Mouse (Mus musculus) gonadal fat pad, adult 2 months (tissue): ENCODE results near the gene Supt3. TPM values are rescaled to one million over a fixed set of nuclear protein-coding genes. Genes with fewer than 3 reads are reported as not detected.

Source experiments
- DNase-seq: peaks from one replicate; pipeline ENCODE4 v3.0.0-alpha.2; 2012; ENCODE audit warnings: low read depth
- polyA plus RNA-seq: library from polyadenylated mRNA; depleted of rRNA; stranded (reverse); fragments of >200 nt; gene quantifications from 2 replicates; pipeline ENCODE4 v1.2.3, GENCODE M21; 2012; rRNA removed

Gene Supt3
- 7.4 and 8.4 TPM in 2 replicates for polyA plus RNA-seq

DNA sequence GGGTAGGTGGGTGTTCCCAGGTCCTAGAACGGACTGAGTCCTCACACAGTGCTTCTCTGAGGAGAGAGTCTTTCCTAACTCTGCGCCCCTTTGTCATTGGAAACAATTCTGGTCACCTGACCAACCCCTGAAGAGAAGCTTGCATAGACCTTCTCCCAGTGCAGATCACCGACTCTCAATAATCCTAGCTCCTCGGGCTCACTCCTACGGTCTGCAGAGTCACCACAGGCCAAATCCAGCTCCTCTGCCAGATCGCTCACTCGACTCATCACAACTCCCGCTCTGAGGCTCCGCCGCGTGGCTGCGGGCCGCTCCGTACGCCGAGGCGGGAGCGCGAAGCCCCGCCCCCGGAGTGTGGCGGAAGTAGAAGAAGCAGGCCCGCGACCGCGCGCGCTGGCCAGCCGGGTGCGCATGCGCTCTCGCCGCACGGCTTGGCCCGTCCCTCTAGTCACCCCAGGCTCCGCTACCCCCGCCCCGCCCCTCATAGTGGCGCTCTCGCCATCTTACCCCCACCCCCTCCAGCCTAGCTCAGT is at the start of gene Supt3:
Gene Supt3 (plus strand): TSS at position 415 of the 533 bp plus-strand sequence.
- DNase-seq = no peak

DNA sequence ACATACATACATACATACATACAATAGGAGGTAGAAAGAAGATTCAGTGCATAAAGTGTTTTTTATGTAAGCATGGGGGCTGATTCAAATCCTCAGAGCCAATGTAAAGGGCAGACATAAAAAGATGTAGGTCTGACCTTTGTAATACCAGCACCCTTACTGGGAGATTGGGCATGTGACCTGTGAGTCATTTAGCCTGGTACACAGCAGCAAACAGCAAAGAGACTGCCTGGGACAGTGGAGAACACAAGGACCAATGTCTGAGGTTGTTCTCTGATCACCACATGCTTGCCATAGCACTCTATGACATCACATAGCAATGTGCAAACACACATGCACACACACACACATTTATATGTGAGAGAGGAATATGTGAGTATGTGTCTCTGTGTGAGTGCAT is 49.3 kb upstream of the Supt3 start:
- DNase-seq = no peak

DNA sequence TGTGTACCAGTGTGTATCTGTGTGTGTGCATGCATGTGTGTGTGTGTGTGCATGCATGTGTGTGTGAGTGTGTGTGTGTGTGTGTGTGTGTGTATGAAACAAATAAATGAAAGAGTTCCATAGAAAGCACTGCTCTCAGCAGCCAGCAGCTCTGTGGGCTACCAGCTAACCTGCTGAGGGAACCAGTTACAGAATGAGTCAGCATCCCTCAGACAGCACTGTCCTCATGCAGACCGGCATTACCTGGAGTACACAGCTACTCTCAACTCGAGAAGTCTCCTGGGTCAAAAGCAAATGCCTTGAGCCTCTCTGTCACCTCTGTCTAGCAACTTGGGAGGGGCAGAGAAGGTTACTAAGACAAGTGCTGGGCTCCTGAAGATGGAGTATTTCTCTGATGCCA is 48.5 kb upstream of the Supt3 start:
- DNase-seq = no peak

DNA sequence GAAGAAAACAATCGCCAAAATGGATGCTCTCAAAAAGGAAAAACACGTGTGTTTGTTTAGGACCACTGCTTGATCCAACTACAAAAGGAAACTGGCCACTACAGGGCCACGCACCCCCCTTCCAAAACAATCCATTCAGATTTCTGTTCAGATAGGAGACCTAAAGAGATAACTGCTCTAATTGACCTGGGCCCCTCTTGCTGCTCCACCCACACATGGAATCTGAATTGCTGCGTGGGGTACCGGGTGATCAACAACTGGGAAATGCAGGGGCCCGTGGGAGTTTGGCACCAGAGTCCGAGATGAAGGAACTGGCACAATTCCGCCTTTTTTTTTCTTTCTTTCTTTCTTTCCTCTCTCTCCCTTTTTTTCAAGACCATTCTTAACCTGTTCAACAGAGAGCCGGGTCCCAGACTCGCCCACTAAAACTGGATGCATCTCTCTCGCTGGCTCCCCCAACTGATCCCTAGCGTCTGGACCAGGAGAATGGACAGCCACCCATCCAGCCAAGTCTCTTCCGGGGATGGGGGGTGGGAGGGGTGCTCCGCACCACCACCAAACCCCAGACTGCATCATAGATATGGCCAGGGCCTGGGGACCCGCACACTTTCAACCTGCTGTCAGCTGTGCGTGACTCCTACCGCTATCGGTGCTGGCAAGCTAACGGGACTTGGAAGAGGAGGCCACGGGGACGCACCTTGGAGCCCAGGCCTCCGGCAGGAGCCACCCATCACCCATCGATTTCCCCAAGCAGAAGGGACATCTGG is 43.2 kb upstream of the Supt3 start:
- no peak for DNase-seq

DNA sequence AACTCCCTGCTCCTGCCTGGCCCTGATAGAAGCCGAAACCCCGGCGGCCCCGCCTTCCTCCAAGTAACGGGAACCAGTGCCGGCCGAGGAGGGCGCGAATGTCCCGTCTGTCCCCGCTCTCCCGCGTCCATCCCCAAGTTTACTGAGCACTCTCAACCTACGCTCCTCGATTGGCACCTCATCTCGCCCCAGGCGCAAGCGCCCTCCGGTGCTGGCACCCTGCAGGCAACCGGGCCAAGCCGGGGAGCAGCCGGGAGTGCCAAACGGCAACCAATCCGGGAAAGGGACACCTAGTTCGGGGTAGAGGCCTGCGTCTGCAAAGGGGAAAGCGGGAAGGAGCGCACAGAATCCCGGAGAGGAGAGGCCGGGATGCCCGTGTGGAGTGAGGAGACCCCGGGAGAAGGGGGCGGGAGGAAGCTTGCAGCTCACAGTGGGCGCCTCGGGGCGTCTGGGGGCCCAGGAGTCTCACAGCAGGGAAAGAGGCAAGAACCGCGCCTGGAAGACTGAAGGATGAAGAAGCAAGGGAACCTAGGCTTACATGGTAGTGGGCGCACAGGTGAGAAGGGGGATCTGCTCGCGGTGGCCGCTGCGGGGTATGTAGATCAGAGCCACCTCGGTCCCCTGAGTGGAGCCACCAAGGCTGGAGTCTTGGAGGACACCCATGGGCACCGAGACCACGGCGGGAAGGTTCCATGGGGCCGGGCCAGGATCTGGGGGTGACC is 42.3 kb upstream of the Supt3 start:
- DNase-seq = no peak

DNA sequence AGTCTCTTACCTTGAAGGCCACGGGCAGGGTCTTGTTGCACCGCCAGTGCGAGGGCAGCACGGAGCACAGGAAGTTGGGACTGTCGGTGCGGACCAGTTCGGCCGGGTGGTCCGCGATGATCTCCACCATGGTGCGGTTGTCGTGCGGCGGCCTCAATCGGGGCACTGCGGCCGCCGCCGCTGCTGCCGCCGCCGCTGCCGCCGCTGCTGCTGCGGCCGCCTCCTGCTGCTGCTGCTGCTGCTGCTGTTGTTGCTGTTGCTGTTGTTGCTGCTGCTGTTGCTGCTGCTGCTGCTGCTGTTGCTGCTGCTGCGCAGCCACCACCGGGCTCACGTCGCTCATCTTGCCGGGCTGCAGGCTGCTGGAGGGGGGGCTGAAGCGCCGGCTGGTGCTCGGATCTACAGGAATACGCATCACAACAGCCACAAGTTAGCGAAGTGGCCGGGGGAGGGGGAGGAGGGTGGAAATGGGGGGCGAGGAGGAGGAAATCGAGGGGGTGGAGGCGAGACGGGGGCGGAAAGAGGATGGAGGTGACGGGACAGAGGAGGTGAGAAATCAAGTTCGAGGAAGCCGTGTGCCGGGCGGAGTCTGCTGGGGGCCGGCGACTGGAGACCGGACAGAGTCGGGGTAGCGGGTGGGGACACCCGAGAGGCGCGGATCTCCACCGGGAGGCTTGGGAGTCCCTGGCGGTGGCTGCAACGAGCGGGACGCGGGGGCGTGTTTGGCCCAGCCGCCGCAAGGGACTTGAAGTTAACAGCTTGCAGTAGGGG is 41.5 kb upstream of the Supt3 start:
- DNase-seq = no peak

DNA sequence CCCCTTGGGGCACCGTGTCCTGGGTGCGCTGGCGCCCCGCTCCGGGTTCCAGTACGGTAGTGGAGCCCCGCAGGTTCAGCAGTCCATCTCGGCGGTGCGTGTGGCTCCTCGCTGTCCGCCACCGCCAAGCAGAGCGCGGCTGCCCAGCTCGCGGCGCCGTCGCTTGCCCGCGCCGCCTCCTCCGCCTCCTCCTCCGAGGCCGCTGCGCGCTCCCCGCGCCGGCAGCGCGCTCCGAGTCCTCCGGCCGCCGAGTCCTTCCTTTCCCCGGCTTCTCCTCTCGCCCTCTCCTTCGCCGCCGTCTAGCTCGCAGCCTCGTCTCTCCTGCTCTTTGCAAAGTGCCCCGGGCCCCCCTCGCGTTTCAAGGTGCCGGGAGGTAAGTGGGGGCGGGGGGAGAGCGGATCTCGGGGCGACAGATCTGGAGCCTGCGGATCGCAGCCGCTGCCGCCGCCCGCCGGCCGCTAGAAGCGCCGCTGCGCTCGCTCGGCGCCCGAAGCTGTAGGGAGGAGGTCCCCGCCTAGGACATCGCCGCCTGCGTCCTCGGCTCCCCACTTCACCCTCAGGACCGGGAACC is 40.9 kb upstream of the Supt3 start:
- DNase-seq = no peak

DNA sequence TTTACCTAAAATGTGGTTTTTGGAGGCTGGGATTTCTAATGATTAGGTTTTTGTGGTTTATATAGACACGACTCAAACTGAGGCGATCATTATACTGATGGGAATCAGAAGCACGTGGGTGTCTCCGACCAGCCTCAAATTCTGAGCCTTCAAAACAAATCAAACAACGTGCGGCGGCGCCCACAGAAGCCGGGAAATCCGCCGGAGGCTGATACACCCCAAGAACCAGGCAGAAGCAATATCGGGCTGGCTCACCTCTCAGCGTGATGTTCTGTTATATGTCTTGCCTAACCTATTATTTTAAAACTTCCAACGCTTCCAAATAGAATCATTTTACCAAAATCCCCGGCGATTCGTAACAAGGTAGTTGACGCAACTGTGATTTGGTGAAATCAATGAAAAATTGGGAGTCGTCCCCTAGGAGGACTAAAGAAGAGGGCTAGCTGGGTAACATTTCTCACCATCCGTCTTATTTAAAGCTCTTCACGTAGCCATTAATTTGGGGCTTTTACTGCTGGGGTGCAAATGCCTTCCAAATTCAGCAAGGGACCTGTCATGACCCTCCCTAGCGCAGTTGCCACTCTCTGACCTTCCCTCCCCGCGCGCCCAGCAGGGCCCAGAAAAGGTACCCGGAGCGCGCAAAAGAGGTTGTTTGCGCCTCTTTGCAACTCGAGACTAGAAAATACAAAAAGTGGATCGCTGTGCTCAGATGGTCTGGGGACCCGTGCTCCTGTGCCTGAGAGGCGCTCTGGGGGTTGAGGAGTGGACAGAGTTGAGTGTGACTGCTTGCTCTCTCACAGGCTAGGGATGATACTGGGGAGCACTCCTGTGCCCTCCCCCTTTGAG is 39.5 kb upstream of the Supt3 start:
- no peak for DNase-seq

DNA sequence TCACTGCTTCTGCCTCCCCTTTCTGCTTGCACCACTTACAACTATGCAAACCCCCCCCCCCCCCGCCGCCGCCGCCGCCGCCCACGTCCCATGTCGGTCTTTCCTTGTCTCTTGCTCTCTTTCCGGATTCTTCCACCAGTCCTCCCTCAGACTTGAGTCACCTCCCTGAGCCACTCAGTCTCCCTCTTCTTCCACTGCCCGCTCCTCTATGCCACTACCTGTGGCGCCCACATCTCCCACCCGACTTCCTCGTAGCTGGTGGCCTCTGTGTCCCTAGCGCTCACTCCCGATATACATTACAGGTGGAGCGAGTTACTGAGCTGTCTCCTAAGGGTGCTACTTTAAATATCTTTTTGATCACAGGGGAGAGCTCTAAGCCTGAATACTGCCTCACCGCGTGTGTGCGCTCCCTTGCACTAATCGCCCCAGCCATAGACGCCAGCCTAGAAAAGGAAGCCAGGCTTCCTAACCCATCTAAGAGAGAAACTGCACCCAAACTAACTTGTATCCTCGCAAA is 38.8 kb upstream of the Supt3 start:
- no peak for DNase-seq

DNA sequence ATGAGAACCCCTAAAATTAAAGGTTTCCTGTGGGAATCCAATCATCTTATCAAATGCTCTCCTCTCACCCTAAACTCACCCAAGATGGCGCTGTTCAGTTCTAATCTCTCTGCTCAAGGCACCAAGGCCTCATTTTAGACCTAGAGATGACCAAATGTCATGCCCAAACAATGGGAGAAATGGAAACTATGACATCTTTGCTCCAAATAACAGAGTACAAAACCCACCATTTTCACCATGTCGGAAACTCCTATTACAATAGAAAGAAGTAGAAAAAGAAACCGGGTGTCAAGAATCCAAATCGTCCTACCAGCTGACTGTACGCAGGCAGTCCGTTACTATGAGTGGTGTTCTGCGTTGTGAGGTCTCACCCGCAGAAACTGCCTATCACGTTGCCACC is 34.7 kb upstream of the Supt3 start:
- no peak for DNase-seq

DNA sequence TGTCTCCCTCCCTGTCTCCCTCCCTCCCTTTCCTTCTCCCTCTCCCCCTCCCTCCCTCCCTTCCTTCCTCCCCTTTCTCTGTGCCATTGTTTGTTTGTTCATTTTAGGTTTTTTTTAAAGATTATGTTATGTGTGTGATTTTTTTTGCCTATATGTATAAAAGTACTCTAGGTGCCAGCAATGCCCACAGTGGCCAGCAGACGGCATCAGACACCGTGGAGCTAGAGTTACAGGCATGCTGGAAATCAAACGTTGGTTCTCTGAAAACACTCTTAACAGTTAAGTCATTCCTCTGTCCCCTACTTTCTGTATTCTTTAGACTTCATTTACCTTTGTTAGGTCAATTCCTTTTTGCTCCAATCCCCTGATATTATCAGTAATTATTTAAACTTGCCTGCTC is 33.2 kb upstream of the Supt3 start:
- no peak for DNase-seq

DNA sequence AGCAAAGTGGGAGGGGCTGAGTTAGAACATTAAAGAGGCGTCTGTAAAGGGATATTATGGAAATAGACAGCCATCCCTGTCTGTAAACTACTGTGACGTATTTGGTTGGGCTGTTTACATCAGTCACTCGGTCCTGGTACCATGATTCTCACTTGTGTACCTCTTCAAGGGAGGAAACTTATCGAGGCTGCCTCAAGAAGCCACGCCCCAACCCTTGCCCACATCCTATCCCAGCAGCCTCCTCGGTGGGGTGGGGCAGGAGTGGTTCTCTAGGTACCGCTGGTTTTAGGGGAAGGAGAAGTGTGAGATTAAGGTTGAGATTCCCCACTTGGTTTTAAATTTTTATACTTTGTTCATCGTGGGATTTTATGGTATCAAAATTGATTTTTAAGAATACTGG is 31.6 kb upstream of the Supt3 start:
- DNase-seq = no peak

DNA sequence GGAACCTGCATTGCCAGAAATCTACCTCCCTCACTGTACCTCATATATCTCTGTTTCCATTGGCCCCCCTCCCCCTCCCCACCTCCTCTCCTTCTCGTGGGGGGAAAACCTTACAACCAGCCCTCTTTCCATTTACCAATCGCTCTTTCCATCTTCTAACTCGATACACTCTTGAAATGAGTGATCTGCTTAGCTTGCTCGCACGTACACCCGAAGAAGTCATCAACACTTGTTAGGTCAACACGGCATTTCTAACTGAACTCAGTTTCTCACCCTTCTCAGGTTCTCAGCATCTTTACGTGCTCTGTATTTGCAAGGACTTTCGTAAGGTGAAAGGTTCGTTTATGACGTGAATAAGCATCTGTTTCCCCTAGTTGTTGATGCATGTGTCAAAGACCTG is 10.6 kb upstream of the Supt3 start:
- DNase-seq = no peak

DNA sequence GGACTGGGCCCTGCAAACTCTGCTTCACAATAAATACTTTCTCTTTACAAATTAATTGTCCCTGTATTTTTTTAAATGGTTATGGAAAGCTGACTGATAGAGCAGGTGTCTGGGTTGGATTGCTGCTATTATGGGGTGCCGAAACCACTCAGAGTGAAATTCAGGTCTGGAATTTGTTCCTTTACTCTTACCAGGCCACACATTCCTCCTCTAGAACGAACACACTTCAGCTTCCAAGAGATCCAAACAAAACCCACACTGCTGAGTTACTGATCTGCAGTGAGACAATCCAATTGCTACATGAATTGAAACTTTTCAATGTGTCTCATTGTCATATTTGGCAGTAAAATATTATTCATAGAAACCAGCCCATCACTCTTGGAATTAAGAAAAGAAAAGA is 10.0 kb upstream of the Supt3 start:
- DNase-seq = no peak

DNA sequence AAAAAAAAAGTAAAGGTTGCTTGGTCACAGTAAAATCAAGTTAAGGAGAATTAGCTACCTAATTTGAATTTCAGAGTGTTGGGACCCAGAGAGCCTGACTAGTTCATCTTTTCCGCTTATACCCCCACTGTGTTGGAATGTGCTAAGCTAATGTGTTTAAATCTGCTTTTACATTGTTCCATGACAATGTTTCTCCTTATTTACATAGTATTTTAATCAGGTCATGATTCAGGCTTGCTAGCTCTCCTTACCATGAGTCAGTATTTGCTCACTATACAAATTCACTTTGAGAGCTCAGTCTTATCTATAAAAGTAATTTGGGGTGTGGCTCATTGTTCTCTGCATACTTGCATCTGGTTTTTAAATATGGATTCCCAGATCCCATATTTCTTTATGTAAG is 9.6 kb upstream of the Supt3 start:
- no peak for DNase-seq

DNA sequence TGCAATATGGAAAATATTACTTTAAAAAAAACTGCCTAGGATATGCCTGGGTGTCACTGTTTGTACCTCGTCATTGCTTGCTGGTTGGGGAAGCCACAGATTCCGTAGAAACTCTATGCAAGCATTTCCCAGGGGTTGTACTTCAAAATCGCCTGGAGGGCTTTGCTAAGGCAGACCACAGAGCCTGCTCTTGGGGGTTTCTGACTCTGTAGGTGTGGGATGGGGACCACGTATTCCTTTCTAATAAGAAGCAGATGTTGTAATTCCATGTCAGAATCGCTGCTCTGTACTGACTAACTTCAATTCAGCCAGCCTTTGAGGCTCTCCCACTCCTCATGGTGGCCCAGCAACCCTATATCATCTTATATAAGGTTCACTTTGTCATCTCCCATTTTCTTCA is 8.4 kb upstream of the Supt3 start:
- no peak for DNase-seq

DNA sequence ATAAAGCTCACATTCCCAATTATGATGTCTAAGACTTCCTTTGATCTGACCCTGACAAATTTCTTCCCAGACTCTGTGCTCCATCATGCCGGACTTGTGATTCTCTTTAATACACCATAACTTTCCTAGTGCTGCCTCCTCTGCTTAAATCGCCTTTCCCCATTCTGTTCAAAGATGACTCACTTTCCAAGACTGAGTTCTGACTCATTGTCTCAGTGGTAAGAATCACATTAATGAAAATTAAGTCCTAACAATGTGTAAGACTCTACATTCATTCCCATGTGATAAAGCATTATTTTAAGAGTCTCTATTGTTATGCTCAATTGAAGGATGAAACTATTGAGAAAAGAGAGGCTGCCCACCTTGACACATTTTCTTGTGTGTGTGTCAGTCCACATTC is 6.1 kb upstream of the Supt3 start:
- DNase-seq = no peak

DNA sequence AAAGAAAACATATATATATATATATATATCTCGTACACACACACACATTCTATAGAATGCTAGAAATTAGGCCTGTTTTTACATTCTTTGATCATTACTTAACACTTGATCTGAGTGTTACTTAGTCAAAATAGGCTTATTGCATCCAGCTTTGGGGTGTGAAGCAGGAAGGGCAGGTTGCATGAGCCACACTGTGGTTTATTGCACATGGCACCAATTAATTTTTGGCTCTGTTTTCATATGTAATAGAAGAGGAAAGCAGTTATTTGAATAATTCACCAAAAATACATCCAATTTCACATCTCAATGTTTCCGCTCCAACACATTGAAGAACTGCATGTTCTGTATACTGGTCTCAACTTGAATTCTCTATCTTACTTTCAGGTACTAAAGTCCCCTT is 4.4 kb upstream of the Supt3 start:
- DNase-seq = no peak

DNA sequence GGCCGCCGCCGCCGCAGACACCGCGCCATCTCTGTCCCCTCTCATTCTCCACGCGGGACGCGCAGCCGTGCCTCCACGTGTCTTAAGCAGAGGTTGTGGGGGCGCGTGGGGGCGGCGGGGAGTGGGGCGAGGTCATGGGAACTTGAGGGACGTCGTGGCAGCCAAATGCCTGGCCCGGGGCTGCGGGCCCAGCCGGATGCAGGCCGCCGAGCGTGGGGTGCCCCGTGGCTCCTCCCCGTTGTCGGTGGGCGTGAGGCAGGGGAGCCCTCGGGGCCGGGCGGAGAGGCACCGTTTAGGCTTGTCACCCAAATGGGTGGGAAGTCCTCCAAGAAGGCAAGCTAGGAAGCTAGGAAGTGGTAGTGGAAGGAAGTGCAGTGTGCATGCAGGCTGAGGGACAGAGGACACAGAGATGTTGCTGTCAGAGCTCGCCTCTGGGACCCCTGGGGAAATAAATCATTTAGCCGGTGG is 419 bp downstream of the Supt3 start:
- DNase-seq = no peak

DNA sequence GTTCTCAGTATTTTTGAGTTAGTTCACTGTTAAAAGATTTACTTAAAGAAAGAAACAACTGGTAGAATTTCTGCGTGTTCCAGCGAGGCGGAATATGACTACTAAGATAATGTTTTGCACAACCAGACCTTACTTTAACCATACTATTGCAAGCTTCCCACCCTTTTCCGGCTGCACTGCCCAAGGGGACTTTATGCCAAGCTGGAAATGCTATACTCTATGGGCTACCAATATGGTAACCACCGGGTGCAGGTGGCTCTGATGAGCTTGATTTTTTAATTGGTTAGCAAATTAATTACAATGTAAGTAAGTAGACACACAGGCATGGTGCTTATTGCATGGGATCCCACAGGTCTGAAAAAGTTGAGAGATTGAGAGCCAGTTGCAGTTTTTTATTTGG is 1.2 kb downstream of the Supt3 start:
- no peak for DNase-seq

DNA sequence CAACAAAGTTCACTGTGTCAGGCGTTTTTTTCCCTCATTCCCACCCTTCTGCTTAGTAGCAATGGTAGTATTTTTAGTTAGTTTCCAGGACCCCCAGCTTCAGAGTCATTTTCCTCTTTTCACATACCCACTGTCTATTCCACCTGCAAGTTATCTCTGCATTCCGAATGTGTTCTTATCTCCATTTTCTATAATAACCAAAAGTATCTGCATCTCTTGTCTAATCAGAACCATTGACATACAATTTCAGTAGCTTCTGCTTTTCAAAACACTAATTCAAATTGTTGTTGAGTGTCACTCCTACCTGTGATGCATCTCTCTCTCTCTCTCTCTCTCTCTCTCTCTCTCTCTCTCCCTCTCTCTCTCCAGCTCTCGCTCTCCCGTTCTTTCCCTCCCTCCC is 3.4 kb downstream of the Supt3 start:
- no peak for DNase-seq
